Mouse (Mus musculus) ovary, adult 18-20 months (tissue): ENCODE measurements around the gene Dcdc2c.

Source experiments
- DNase-seq: peaks from one replicate; pipeline ENCODE4 v3.0.0; 2022; ENCODE audit warnings: low spot score, mixed read lengths

The Dcdc2c gene

GRCm38 (mm10) chr12:28552299-28552698, at the start of gene Dcdc2c:
Gene Dcdc2c (minus strand): TSS chr12:28552399.
- no peak for DNase-seq

- DNase-seq = no peak
Measured at GRCm38 (mm10) chr12:28598526-28598991, 46.4 kb upstream of the Dcdc2c start.

GRCm38 (mm10) chr12:28598110-28598509, 45.9 kb upstream of the Dcdc2c start:
- no peak for DNase-seq

GRCm38 (mm10) chr12:28597699-28598098, 45.5 kb upstream of the Dcdc2c start:
- DNase-seq = no peak

GRCm38 (mm10) chr12:28596851-28597250, 44.7 kb upstream of the Dcdc2c start:
- no peak for DNase-seq

GRCm38 (mm10) chr12:28590428-28590827, 38.2 kb upstream of the Dcdc2c start:
- DNase-seq = no peak

- DNase-seq = peak; percentile 77
Measured at GRCm38 (mm10) chr12:28589090-28589868, 37.1 kb upstream of the Dcdc2c start.

GRCm38 (mm10) chr12:28587949-28588348, 35.8 kb upstream of the Dcdc2c start:
- DNase-seq = no peak

- DNase-seq = no peak
Measured at GRCm38 (mm10) chr12:28584036-28584435, 31.8 kb upstream of the Dcdc2c start.

GRCm38 (mm10) chr12:28582423-28582822, 30.2 kb upstream of the Dcdc2c start, which contains the start of gene Allc:
Gene Allc (minus strand): TSS chr12:28582523.
- no peak for DNase-seq

- DNase-seq = no peak
Measured at GRCm38 (mm10) chr12:28579132-28579531, 26.9 kb upstream of the Dcdc2c start.

- no peak for DNase-seq
Measured at GRCm38 (mm10) chr12:28578147-28578546, 25.9 kb upstream of the Dcdc2c start.

- DNase-seq = no peak
Measured at GRCm38 (mm10) chr12:28575366-28576070, 23.3 kb upstream of the Dcdc2c start.

- no peak for DNase-seq
Measured at GRCm38 (mm10) chr12:28572241-28572640, 20.0 kb upstream of the Dcdc2c start.

- DNase-seq = no peak
Measured at GRCm38 (mm10) chr12:28551775-28552174, 424 bp downstream of the Dcdc2c start.

- no peak for DNase-seq
Measured at GRCm38 (mm10) chr12:28548887-28549286, 3.3 kb downstream of the Dcdc2c start.

GRCm38 (mm10) chr12:28514264-28514775, 37.9 kb downstream of the Dcdc2c start:
- DNase-seq = no peak

GRCm38 (mm10) chr12:28509699-28510280, 42.4 kb downstream of the Dcdc2c start:
- no peak for DNase-seq

- no peak for DNase-seq
Measured at GRCm38 (mm10) chr12:28494289-28494688, 57.9 kb downstream of the Dcdc2c start.

- DNase-seq = no peak
Measured at GRCm38 (mm10) chr12:28482483-28483160, 69.6 kb downstream of the Dcdc2c start.

GRCm38 (mm10) chr12:28460951-28461431, 91.2 kb downstream of the Dcdc2c start:
- no peak for DNase-seq

- no peak for DNase-seq
Measured at GRCm38 (mm10) chr12:28460523-28460922, 91.7 kb downstream of the Dcdc2c start.
